Mouse (Mus musculus): ENCODE measurements around the gene Uvssa.

DNA sequence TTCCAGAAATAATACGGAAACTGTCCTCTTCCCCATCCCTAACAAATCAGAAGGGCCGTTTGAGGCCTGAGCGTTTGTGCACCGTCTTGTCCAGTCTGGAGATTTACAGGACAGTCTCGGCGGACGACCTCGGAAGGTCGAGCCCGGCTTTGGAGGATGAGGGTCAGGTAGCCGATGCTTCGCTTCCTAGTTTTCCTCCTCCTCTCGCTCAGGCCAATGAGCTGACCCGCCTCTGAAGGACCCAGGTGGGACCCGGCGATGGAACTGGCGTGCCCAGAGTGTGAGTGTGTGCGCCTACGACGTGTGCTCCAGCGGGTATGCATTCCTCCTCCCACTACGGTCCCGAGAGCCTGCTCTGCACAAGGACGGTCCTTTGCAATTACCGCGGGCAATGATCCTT lies 56.8 kb downstream of the Uvssa start:
- TF ChIP-seq GATA1 (IDR thresholded peaks at IDR 0.05; ENCODE audit: low read length) (no peak), TAL1 (IDR thresholded peaks at IDR 0.05; ENCODE audit: low read length) (no peak)
